Mouse (Mus musculus): Measurements from ENCODE around the gene Tcf15.

DNA sequence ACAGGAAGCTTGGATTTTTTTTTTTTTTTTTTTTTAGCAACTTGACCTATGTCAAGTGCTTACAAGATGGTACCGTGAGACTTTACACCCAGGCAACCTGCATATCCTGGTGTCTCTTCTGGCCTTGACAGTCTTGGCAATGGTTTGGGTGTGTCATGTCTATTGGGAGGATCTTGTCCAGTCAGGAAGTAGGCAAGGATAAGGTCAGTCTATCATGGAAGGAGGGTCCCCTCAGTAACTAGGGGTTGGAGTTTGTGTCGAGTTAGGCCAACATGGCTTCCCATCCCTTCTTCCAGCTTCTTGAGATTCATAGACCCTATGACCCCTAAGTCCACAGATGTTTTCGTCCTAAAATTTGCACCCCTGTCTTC lies 37.2 kb upstream of the Tcf15 start:
- TF ChIP-seq USF1 (IDR thresholded peaks at IDR 0.05; ENCODE audit: low read depth, low read length) (no peak), CTCF (conservative IDR thresholded peaks at IDR 0.05 in 1 of 2, IDR thresholded peaks at IDR 0.05 in 1 of 2; ENCODE audit: low read depth in 2 of 2, low read length in 2 of 2) (no peak), POLR2AphosphoS2 (IDR thresholded peaks at IDR 0.05; ENCODE audit: low read depth, low read length) (no peak), TBP (conservative IDR thresholded peaks at IDR 0.05; ENCODE audit: low read depth, low read length) (no peak), NRF1 (IDR thresholded peaks at IDR 0.05; ENCODE audit: low read depth, low read length) (no peak), MXI1 (IDR thresholded peaks at IDR 0.05; ENCODE audit: low read depth, low read length) (no peak), POLR2A (IDR thresholded peaks at IDR 0.05; ENCODE audit: low read depth, low read length) (no peak), ZC3H11A (IDR thresholded peaks at IDR 0.05; ENCODE audit: low read depth, low read length) (no peak)
